Mouse (Mus musculus) bone marrow macrophage, adult 2 months (primary cell): ENCODE results near the gene Nod2. TPM values are rescaled to one million over a fixed set of nuclear protein-coding genes. Genes with fewer than 3 reads are reported as not detected.
A peak's percentile ranks its signal among the peaks of the same experiment; 100 is the strongest.

Experiments used
- H3K27ac ChIP-seq: 2 replicates; pipeline ENCODE4 v1.5.1; 2012; ENCODE audit warnings: low read depth, low read length; ENCODE audit not compliant: insufficient read depth
- H3K4me1 ChIP-seq: 2 replicates; pipeline ENCODE4 v1.6.1; 2012; ENCODE audit warnings: low read length; ENCODE audit not compliant: control insufficient read depth, insufficient read depth
- H3K4me3 ChIP-seq: 2 replicates; pipeline ENCODE4 v1.5.1; 2012; ENCODE audit warnings: mild to moderate bottlenecking, low read length, moderate library complexity; ENCODE audit not compliant: insufficient read depth
- CTCF ChIP-seq: IDR thresholded peaks from 2 replicates; pipeline ENCODE4 v1.5.1; 2012; ENCODE audit warnings: low read depth, mild to moderate bottlenecking, low read length, moderate library complexity
- POLR2A ChIP-seq: IDR thresholded peaks from 2 replicates; pipeline ENCODE4 v1.6.1; 2012; ENCODE audit warnings: mild to moderate bottlenecking, low read depth, low read length, borderline replicate concordance
- polyA plus RNA-seq: library from polyadenylated mRNA; stranded (reverse); fragments of >200 nt; gene quantifications from 2 replicates; pipeline ENCODE4 v1.2.4, GENCODE M21; 2012; ENCODE audit not compliant: missing spikeins, insufficient read depth, insufficient read length

Gene Nod2
- polyA plus RNA-seq, 1 experiment = 4.1 TPM

GRCm38 (mm10) chr8:88691342-88691948, 44.3 kb downstream of the Nod2 start:
- Histone ChIP-seq H3K4me1 (peaks cover 25% of the 10 kb centered on the region), H3K4me3 (no peak overlapping the region), H3K27ac (no peak overlapping the region)
- TF ChIP-seq CTCF = no peak
- no peak for TF ChIP-seq POLR2A

DNA sequence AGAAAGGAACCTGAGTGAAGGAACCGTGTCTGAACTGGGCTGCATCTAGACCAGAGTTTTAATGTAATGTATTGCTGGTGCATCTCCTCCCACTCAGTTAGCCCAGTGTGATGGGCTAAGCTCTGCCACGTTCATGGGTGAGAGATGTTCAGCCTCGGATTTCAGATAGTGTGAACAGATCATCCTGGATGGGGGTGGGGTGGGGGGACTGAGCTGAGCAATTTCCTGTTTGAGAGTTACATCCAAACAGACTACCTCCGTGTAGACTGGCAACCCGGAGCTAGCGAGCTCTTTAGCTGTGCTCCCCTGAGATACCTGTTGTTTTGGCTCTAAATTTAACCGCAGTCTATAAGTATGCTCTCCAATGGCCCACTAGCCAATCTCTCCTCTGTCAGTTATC, 44.8 kb downstream of the Nod2 start:
- TF ChIP-seq CTCF = no peak
- TF ChIP-seq POLR2A = no peak
- H3K4me3 ChIP-seq = no peak overlapping the region
- no peak overlapping the region for H3K27ac ChIP-seq
- peaks cover 25% of the 10 kb centered on the region for H3K4me1 ChIP-seq

DNA sequence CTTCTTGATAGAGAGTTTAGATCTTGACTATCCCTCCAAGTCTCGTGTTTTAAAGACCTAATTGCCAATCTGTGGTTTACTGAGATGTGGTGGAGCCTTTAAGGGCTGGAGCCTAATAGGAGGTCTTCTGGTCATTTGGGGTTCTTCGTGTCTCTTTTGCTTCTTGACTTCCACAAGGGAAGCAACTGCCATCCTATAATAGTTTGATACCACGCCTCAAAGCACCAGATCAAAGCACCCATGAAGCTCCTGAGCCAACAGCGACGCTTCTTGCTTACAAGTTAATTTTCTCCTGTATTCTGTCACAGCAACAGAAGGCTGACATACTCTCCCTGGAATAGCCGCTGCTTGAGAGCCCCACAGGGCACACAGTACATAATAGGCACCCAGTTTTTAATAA, 45.8 kb downstream of the Nod2 start:
- H3K4me3 ChIP-seq = no peak overlapping the region
- TF ChIP-seq CTCF (no peak), POLR2A (no peak)
- H3K27ac ChIP-seq = no peak overlapping the region
- peaks cover 25% of the 10 kb centered on the region for H3K4me1 ChIP-seq

DNA sequence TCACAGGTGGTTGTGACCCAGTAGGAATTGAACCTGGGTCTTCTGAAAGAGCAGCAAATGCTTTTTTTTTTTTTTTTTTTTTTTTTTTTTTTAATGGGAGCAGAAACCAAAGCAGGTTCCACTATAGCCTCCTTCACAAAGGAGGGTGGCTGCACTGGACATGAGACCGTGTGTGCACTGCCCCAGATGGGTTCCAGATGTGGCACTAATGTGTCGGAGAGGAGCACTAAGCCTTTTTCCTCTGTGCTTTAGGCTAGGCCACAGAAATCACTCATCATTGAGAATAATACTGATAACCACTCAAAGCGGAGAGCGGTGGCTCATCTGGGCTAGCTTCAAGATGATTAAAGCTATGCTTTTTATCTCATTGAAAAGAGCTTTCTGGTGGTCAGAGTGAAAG, 46.3 kb downstream of the Nod2 start:
- peaks cover 25% of the 10 kb centered on the region for H3K4me1 ChIP-seq
- no peak overlapping the region for H3K27ac ChIP-seq

DNA sequence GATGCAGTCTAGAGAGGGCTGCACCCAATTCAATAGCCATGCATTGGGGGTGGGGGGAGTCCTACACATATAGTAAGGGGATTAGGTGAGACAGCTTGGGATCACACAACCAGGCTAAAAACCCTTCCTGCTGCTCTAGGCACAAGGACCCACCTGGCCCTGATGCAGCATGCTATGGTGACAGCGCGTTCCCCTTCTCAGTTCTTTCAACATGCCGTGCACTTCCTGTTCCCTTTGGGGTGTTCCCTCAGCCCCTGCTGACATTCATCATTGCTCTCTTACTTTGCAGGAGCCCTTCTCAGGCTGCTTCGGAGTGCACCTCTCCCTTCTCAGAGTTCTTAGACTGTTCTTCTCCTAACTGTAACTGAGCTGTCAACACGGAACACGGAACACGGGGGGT, 47.2 kb downstream of the Nod2 start:
- Histone ChIP-seq H3K4me3 (no peak overlapping the region), H3K4me1 (peaks cover 25% of the 10 kb centered on the region), H3K27ac (0 out of 2 replicates have a peak overlapping the region, but pooled peaks have one; percentile 17)
- TF ChIP-seq POLR2A (no peak), CTCF (no peak)

More for the DNA sequence above, 46.3 kb downstream of the Nod2 start:
- no peak for TF ChIP-seq CTCF
- no peak for TF ChIP-seq POLR2A
- H3K4me3 ChIP-seq = no peak overlapping the region

- peaks cover 25% of the 10 kb centered on the region for H3K4me1 ChIP-seq
- TF ChIP-seq CTCF (no peak), POLR2A (no peak)
- H3K4me3 ChIP-seq = peak overlapping the region; percentile 36
- no peak overlapping the region for H3K27ac ChIP-seq
Measured at GRCm38 (mm10) chr8:88696228-88696627, 49.1 kb downstream of the Nod2 start.

GRCm38 (mm10) chr8:88696721-88697641, 49.9 kb downstream of the Nod2 start, which contains the start of gene Cyld:
Cyld (plus strand) TSS chr8:88697028.
- peak within 1 kb of the TSS; percentile 85 for H3K4me3 ChIP-seq
- no peak for TF ChIP-seq POLR2A
- no peak for TF ChIP-seq CTCF
- peaks cover 22% of the 10 kb centered on the region for H3K4me1 ChIP-seq
- H3K27ac ChIP-seq = peak within 1 kb of the TSS; percentile 68

- Histone ChIP-seq H3K4me1 (peaks cover 22% of the 10 kb centered on the region), H3K27ac (peak overlapping the region; percentile 68), H3K4me3 (peak overlapping the region; percentile 85)
- no peak for TF ChIP-seq CTCF
- TF ChIP-seq POLR2A = no peak
Measured at GRCm38 (mm10) chr8:88697642-88698031, 50.5 kb downstream of the Nod2 start.

GRCm38 (mm10) chr8:88698048-88698447, 50.9 kb downstream of the Nod2 start:
- no peak overlapping the region for H3K27ac ChIP-seq
- peaks cover 22% of the 10 kb centered on the region for H3K4me1 ChIP-seq
- H3K4me3 ChIP-seq = peak overlapping the region; percentile 85
- TF ChIP-seq CTCF (no peak), POLR2A (no peak)

DNA sequence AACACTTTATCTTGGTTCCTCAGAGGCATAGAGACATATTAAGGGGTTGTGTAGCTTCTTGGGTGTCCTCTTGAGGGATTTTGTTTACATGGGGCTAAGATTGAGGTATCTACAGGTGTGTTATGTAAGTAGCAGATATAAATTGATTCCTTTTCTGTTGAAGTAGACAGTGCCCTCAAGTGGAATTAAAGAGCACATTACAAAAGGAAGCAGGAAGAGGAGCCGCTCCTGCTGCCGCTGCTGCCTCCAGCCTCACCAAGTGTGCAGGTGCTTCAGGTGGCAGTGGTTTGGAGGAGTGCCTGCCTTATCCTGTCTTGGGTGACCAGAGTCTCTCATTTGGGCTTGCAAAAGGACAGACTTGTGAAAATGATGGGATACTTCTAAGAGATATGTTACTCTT, 54.5 kb downstream of the Nod2 start:
- TF ChIP-seq CTCF (no peak), POLR2A (no peak)
- H3K27ac ChIP-seq = no peak overlapping the region

More for the DNA sequence above, 54.5 kb downstream of the Nod2 start:
- H3K4me3 ChIP-seq = no peak overlapping the region
- H3K4me1 ChIP-seq = no peaks in the 10 kb centered on the region
